Mouse (Mus musculus) left cerebral cortex, adult 11 months (tissue): ENCODE measurements around the gene Hmgcl.

ENCODE experiments used
- DNase-seq: peaks from one replicate; pipeline ENCODE4 v3.0.0; 2022; ENCODE audit warnings: low spot score

The Hmgcl gene

DNA sequence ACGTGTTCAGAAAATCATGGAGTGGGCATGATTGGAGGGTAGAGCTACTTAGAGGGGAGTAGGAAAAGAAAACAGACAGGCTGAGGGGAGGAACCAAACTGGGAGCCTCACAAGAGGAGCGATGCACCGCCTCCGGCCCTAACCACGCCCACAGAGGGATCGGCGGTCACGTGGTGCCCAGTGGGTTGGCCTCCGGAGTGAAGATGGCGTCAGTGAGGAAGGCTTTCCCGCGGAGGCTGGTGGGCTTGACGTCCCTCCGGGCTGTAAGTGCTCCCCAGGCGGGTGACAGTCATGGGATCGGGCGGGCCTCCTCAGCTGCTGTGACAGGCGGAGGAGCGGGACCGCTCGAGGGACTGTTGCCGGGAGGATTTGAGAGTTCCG, at the start of gene Hmgcl:
Gene Hmgcl, plus strand, starts transcription at position 171 of the 381 bp plus-strand sequence.
- DNase-seq = peak; percentile 87

DNA sequence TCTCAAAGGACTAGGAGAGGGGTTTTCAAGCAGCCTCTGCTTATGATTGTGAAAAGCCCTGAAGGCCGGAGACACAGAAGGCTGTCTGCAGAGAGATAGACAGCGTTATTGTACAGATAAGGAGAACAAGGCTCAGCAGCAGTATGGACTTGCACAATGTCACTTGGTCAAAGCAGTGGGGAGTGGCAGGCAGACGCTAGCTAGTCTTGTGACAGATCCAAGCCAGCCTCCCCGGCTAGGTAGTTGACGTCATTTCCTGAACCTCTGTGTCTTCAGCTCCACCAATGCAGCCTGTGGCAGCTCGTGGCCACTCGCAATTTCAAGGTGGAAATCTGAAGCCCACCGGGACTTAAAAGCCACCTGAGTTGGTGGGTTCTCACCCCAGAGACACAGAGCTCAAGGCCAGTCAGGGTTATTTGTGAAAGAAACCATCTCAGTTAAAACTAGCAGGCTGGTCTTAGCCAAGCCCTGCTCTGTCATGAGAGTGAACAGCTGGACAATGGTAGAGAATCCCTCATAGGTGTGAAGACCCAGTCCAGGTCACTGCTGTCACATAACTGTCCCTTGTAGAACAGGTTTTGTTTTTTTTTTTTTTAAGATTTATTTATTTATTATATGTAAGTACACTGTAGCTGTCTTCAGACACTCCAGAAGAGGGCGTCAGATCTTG, 47.7 kb upstream of the Hmgcl start:
- no peak for DNase-seq

- DNase-seq = no peak
These were observed 47.2 kb upstream of the Hmgcl start for GRCm38 (mm10) chr4:135899050-135899448.

DNA sequence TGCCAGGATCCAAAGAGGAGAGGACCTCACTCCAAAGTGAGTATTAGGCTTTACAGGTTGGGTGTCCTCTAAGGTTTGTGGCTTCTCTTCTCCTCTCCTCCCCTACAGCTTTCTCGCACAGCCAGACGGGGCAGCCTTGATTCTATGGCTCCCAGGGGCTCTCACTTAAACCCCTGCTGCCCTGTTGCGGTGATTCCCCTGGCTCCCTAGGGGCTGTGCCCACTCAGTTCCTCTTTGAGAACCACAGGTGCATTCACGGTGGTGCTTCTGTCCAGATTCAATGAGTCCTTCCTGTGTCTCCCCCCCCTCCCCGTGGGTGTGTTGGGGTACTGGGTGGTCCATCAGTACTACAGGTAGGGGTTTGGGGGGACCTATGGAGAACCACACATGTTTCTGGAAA, 46.2 kb upstream of the Hmgcl start:
- DNase-seq = no peak

DNA sequence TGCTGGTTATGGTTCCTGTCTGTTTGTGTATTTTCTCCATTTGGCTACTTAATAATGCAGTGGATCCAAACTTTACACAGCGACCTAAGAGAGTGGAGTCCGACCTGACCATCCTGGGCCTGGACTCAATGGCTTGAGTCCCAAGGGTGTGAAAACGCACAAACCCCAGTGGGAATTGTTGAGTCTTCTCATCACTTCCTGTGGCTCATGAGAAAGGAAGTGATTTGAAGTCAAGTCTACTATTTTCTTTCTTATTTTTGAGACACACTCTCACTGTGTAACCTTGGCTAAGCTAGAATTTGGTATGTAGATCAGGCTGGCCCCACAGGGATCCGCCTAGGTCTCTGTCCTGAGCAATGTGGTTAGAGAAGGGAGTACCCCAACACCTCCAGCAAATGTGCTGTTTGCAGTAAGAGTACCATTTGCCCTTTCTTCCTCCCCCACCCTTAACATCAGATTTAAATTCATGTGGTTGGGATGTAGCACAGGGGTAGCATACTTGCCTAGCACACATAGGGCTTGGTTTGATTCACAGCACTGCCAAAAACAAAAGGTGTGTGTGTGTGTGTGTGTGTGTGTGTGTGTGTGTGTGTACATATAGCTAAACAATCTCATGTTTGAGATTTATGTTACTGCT, 43.5 kb upstream of the Hmgcl start:
- no peak for DNase-seq

DNA sequence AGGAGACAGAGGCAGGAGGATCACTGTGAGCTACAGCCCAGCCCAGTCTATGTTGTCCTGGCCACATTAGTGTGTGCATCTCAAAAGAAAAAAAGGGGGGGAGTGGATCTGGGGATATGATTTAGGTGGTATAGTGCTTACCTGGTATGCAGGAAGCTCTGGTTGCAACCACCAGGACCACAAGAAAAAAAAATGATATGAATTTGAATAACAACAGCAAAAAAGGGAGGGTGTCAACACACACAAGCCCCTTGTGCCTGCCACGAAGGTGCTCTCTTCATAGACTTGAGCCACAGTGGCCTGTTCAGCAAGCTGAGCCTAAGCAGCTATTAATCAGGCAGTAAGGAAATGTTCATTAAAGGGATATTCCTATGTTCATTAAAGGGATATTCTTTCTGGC, 41.4 kb upstream of the Hmgcl start:
- DNase-seq = no peak

DNA sequence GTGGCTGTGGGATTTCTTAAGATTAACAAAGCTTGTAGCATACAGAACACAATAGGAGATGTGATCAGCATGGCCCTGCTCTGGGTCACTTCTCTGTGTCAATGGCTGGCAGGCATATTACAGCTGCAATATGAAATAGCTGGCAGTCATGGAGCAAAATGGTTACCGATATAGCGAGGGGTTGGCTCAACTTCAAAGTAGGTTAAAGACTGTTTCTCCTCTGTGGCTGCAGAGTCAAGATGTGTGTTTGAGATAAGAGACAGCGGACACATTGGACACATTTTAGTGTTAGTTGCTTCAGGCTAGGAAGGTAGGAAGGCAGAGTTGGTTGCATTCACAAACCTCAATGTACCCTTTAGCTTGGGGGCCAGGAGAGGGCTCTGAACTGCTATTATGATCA, 39.6 kb upstream of the Hmgcl start:
- no peak for DNase-seq

DNA sequence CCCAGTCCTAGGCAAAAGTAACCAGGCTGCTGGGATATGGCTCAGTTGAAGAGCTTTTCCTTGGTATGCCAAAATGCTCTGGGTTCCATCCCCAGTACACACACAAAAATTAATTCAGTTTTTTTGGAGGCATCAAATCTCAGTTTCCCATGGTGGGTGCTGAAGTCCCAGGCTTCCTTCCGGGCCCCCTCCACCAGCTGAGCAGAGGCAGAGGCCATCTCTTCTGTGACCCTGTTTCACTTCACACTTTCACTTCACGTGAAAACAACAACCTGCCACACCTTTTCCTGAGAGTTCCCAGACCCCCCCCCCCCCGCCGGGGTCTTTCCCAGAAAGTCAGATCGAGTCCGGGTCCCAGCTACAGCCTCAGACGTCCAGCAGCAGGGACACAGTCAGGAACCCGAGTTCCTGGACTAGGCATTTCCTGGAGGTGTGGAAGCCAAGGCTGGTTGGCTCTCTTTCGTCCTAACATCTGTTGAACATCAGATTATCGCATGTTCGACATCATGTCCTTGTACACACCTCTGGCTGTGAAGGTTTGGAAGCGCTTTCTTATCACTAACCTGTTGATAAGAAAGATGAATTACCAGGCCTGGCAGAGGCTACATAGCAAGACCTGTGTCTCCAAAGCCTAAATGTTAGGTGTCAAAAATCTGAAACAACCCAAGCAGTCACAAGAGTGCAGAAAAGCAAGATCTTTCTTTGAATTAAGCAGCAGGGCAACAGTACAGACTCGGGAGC, 36.8 kb upstream of the Hmgcl start:
- DNase-seq = no peak

GRCm38 (mm10) chr4:135911531-135911930, 34.7 kb upstream of the Hmgcl start:
- DNase-seq = no peak

GRCm38 (mm10) chr4:135912164-135912563, 34.1 kb upstream of the Hmgcl start:
- no peak for DNase-seq

GRCm38 (mm10) chr4:135912835-135913234, 33.4 kb upstream of the Hmgcl start:
- no peak for DNase-seq

DNA sequence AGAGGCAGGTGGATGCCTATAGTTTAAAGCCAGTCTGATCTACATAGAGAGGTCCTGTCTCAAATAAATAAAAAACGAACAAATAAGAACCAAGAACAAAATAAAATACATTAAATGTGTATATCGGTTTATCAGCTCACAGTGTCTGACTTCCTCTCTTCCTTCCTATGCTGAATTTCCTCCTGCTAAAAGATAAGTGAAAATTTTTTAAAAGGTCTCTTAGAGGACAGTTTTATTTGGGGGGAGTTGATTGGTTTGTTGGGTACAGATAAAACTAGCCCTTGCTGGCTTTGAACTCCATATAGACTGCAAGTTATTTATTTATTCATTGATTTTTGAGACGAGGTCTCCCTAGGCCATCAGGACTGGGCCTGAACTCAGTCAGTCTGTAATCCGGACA, 32.8 kb upstream of the Hmgcl start:
- no peak for DNase-seq

GRCm38 (mm10) chr4:135918635-135919279, 27.5 kb upstream of the Hmgcl start:
- no peak for DNase-seq

GRCm38 (mm10) chr4:135919280-135919639, 27.0 kb upstream of the Hmgcl start:
- no peak for DNase-seq

- peak; percentile 87 for DNase-seq
These were observed 25.7 kb upstream of the Hmgcl start, which contains the start of gene Fuca1 for GRCm38 (mm10) chr4:135920304-135921241. Gene Fuca1, plus strand, starts transcription at chr4:135920735.

GRCm38 (mm10) chr4:135921257-135922120, 24.8 kb upstream of the Hmgcl start:
- DNase-seq = no peak

GRCm38 (mm10) chr4:135922190-135922589, 24.1 kb upstream of the Hmgcl start:
- no peak for DNase-seq

DNA sequence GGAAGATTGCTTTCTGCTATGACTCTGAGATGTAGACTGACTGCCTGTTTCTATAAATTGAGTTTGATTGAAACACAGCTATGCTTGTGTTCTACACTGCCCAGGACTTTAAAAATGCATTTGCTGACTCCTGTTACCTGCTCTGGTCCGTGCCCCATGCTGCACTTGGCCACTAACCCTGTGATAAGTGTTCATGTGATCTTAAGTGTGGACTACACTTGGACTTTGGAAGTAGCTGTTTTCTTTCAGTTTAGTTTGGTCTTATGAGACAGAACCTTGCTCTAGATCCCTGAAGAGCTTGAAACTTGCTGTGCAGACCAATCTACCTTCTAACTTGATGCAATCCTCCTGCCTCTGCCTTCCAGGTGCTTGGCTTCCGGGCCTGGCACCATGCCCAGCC, 21.8 kb upstream of the Hmgcl start:
- DNase-seq = no peak

DNA sequence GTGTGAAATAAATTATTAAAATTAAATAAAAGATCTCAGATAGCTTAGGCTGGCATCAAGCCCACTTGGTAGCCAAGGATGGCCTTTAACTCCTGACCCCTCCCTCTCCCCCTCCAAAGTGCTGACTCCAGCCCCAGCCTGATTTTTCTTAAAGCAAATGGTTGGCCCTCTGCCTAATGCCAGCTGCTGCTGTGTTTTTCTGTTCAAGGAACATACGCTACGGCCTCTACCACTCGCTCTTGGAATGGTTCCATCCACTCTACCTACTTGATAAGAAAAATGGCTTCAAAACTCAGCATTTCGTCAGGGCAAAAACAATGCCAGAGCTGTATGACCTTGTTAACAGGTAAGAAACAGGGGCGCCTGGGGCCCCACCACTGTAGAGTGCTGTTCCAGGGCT, 20.9 kb upstream of the Hmgcl start:
- no peak for DNase-seq

DNA sequence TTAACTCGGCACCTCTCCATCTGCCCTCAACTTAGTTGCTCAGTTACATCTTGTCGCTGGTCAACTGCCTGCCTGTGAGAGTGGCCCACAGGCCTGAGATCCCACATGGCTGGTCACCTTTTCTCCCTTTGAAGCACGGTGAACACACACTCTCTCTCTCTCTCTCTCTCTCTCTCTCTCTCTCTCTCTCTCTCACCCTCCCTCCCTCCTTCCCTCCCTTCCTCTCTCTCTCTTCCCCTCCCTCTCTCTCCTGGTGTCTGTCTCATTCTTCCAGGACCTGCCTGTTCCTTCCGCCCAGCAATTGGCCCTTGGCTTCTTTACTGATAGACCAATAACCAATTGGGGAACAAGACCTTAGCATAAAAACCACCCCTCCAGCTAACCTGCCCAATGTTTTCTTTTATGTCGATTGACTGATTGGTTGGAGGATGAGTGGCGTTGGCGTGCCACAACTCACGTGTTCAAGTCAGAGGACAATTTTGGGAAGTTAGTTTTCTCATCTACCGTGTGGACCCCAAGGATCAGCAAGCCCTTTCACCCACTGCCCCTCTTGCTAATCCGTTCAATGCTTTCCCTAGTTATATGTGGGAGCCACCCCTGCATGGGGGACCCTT, 19.9 kb upstream of the Hmgcl start:
- no peak for DNase-seq
